Mouse (Mus musculus) right cerebral cortex, postnatal 14 days (tissue): ENCODE data around the gene Hsd17b2.

Experiments
- DNase-seq: peaks from one replicate; pipeline ENCODE4 v3.0.0; 2022

Hsd17b2 gene

DNA sequence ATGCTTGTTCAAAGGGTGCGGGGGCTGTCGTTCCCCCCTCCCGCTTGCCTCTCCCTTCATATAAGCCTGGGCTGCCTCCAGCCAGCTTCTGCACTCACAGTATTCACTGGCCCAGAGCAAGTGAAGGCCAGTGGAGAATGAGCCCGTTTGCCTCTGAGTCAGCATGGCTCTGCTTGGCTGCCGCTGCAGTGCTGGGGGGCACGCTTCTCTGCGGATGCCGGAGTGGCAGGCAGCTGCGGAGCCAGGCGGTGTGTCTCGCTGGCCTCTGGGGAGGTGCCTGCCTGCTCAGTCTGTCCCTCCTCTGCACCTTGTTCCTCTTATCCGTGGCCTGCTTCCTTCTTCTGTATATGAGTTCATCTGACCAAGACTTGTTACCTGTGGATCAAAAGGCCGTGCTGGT, at the start of gene Hsd17b2:
TSS of gene Hsd17b2 (plus strand) at position 46 of the 400 bp plus-strand sequence.
- no peak for DNase-seq

DNA sequence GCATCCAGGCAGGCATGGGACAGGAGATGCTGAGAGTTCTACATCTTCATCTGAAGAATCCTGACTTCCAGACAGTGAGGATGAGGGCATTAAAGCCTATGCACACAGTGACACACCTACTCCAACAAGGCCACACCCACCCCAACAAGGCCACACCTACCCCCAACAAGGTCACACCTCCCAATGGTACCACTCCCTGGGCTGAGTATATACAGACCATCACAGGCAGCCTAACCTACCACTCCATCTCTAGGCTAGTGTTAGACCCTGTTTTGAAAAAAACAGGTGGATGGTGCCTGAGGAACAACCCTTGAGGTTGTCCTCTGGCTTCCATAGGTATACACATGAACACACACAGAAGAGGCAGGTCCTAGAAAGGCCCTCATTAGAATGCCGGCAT, 49.4 kb upstream of the Hsd17b2 start:
- DNase-seq, result no peak

DNA sequence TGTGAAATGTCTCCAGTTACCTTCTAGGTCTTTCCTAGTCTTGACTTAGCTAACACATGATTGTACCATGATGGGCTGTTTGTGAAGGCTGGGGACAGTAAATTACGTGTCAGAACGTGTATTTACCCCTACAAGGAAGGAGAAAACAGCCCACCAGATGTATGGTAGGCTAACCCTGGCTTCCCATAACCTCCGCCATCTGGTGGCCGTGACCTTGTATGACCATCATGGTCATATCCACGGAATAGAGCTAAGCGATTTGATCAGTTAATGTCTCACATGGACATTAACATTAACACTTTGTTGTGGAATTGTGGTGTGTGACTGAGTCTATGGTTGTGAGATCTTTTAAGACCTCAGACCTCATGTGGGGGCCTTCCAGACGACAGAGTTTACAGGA, 42.7 kb upstream of the Hsd17b2 start:
- DNase-seq, result no peak

DNA sequence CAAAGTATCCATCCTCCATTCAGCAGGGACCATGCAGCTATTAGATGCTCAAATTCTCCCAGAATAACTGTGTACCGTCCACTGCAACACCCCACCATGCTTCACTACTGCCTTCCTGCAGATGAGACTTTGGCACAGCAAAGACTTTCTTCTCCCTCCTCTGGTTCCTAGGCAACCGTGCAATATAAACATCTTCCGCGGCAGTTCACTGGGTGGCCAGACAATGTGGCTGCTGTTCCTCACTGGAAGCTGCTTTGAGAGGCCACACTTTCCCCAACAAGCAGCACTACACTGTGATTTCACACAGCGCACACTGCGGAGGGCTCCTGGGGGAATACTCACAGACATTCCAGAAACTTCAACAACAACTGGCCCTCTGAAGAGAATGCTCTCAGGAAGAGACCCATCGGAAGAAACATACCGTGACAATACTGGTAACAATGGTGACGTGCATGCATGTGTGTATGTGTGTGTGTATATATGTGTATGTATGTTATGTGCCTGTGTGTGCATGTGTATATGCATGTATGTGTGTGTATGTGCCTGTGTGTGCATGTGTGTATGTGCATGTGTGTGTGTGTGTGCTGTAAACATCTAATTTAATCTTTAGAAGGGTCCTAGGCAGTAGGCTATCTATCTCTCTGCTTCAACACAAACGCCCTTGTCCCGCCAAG, 41.2 kb upstream of the Hsd17b2 start:
- peak; percentile 18 for DNase-seq

DNA sequence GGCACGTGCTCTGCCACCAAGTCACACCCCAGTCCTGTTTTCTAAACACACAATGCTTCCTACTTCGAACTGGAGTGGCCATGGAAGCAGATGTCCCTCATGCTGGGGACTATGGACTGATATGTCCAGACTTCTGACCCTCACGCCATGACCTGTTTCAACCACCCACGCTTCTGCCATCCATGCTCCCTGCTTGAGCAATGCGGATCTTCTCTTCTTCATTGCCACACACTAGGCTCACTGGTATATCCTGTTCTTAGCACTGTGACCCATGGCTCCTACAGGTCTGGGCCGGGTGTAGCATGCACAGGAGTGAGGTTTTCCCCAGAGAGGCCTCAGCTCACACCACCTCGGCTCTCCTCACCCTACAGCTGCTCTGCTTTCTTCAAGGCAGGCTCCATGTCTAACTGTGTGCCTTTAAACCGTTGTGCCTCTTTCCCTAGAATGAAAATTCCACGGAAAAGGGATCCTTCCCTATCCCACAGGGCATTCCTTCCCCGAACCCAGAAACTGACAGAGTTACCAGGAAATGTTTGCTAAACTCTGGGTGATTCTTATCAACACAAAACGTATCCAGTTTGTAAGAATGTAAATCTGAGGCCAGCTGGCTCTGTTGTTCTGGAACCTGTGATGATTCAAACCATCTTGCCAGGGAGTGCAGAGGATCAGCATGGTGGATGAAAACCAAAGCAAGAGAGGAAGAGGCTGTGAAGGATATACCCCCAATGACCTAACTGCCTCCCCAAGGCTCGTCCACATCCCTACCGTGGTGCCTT, 34.2 kb upstream of the Hsd17b2 start:
- no peak for DNase-seq

DNA sequence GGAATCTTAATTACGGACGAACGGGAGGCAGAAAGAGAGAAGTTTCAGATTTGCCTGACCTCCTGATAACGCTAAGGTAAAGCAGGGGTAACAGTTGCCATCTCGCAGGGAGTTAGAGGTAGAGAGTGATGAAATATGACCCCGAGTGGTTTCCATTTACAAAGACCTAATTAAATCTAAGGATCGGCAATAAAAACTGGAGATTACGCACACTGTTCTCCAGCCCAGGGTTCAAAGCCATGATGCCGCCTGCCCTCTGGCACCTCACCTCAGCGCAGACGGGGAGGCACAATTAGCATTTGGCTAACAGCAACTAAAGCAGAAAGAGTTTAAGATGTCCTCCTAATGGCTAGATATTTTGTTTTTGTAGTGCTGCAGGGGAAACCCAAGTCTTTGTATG, 31.2 kb upstream of the Hsd17b2 start:
- no peak for DNase-seq

DNA sequence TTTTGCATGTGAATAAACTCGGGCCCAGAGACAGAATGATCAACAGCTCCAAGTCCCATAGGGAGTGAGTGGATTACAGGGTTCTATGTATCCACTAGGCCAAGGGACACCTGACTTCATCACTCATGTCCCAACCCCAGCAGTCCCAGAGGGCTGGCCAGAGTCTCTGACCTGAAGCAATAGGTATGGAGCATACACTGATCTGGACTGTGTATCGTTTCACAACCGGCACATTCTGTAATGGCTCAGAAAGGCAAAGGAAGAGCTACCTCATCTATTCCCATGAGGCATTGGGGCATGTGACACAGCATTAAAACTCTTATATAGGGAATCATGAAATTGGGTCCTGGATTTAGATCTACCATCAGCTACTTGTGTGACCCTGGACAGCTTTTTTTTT, 29.1 kb upstream of the Hsd17b2 start:
- DNase-seq, result no peak

DNA sequence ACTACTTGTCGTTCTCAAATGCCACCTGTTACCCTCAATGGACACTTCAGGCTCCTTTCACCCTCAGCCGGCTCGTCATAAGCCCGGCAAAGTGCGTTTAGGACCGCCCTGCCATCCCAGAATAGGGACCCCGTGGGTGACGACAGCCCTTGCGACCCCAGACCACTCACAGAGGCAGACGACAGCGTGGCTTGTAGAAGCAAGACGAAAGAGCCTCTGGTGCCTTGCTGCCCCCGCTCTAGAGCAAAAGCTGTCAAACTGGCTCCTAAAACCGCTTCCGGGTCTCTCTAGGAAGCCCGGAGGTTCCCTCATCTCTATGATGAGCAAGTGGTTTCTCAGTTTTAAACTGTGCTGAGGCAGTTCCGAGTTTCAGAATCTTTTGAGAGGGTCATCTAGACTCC, 28.3 kb upstream of the Hsd17b2 start, which contains the start of gene Sdr42e1:
TSS of gene Sdr42e1 (minus strand) at position 260 of the 401 bp plus-strand sequence.
- DNase-seq, result peak; percentile 31

DNA sequence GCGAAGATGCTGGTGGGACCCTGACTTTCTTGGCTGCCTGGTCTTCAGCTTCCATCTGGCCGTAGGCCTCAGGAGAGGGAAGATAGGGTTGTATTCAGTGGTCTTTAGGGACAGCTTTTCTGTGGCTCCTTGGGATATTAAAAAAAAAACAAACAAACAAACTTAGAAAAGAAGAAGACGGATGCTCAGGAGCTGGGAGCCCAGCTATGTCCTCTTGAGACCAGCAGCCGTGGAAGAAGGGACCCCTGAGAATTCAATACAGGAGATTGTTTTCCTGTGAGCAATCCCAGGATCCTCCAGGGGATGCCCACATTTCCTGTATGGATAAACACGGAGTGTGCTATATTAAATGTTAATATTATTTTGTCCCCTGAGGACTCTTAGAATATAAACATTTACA, 26.5 kb upstream of the Hsd17b2 start:
- DNase-seq, result no peak

DNA sequence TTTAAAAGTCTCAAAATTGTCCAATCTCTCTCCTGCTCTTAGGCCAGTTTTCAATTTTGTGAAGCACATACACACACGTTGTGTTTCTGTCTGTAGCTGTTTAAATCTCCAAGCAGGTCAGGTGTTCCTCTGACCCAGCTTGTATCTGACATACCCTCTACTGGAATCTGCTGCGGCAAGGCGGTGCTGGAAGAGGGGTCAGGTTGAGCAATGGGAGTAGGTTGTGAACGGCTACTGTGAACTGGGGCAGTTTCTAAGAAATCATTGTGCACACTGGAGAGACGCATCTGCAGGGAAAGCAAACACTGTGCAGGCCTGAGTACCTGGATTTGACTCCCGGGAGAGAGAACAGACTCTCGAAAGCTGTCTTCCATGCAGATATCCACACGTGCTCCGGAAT, 25.2 kb upstream of the Hsd17b2 start:
- DNase-seq, result no peak

DNA sequence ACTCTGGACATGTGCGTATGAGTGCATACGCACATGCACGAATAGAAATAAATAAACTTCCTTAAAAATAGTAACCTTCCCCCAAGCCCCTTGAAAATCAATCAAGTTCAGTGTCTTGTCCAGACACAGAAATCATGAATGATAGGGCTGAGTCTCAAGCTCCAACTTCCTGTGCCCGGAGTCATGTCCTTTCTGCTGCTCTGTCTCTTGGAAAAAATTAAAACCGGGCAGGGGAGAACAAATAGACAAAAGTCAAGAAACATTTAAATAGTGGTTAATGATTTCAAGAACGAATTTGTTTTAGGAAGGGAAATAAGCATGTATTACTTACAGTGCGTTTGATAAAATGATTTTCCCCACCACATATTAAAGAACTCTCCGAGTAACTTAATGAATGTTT, 24.7 kb upstream of the Hsd17b2 start:
- no peak for DNase-seq

DNA sequence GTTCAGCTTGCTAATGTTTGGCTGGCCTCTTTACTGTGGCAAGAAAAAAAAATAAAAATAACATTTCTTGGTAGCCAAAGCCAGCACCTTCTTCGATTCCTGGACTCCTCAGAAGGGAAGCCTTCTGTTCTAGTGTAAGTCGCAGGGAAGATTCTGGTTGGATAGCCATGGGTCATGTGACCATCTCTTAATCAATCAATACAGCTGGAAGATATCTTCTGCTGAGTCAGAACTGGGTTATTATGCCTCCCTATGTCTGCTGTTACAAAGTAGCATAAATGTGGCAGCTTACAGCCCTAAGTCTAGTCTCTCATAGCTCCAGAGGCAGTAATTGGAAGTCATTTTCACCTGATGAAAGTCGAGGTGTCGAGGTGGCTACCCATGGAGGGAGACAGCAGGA, 23.1 kb upstream of the Hsd17b2 start:
- DNase-seq, result no peak

DNA sequence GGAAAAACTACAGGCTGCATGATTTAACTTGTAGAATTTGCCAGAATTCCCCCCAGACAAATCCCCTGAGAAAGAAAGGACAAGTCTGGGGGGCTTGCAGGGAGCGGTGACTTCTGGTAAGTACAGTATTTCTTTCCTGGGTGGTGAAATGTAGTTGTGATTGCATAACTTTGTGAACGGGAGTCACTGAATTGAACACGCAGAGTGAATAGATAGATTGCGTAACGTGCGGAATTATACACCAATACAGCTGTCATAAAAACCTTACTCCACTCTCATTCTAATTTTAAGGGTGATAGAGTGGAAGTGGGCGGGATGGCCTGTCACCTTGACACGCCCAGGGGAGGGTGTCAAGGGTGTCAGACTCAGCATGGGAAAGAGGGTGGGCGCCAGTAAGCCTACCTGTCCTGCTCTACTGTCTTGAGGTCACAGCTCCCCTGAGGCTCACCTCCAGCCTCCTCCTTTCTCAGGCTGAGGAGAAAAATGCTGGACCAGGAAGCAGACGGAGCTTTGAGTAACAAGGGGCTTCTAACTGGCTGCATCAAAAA, 17.7 kb upstream of the Hsd17b2 start:
- DNase-seq, result no peak

DNA sequence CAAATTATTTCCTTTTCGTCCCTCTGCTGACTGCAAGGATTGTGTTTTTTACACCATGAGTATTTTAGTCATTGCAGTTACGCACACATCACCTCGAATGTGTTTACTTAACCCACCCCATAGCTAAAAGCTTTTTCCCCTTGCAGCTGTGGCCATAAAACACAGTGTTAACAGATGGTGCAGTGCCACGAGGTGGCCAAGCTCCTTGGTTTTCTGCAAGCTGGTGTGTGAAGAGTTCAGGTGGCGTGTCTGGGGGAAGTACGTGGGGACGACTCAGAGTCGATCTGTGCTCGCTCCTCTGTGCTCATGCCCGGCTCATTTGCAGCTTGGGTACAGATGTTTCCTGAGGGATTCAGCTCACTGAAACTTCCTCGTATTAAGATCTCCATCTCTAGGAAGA, 17.2 kb upstream of the Hsd17b2 start:
- no peak for DNase-seq

DNA sequence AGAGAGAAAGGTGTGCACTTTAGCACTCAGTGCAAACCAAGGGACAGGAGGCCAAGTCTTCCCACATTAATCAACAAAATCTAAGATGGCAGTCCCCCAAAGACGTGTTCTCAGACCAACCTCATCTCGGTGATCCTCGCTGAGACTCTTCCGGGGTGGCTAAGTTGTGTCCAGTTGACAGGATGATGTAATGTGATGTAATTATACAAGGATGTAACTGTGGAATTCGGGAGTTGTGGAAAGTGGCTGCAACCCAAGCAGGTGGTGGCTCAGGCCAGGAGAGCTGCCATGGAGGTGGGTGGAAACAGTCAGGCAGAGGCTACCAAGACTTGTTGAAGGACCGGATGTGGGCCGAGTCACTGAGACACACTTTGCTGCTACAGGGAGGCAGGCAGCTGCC, 13.8 kb upstream of the Hsd17b2 start:
- DNase-seq, result no peak

DNA sequence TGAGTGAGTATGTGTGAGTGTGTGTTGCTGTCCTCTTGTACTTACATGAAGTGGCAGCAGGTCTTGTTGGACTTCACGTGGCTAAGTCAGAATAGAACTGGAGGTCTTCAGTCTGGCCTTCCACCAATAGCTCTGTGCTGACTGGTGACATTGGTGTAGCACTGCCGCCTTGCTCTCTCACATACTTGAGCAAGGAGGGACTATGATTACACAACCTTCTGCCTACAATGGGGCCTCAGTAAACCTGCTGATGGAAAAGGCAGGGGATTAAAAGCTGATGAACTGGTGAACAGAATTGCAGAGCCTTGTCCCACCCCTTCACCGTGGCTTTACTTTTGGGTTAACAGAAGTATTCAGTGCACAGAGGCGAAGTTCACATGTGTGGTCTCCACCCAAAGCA, 9.6 kb upstream of the Hsd17b2 start:
- DNase-seq, result no peak

DNA sequence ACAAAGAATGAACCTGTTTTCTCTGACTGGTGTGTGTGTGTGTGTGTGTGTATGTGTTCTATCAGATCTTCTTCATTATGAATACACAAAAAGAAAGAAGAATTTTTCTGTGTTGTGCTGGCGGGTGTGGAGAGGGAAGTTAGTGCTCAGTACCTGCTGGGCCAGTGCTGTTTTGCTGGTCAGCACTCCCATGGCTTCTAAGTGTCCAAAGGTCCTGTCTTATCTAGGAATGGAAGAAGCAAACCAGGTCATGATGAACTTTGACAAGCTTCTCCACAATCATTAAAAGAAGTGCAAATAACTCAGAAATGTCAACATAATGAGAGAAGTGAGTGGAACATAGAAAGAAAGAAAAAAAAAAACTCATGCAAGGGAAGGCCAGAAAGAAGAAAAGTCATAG, 6.1 kb upstream of the Hsd17b2 start:
- DNase-seq, result no peak

DNA sequence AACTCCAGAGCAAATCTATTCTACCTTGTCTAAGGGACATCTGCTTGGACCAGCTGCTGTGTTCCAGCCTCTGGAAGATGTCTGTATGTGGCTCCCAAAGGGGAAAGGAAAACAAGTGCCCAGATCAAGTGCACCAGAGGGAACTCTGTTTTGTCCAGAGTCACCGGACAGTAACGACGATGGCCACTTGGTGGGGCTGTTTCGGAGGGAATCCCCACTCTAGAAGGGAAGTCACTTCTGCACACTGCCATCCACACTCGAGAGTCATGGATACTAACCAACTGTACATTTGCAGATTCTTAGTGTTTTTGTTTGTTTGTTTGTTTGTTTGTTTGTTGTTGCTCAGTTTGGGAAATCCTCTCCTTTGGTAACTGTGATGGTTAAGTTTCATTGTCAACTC, 4.5 kb upstream of the Hsd17b2 start:
- DNase-seq, result peak; percentile 26

DNA sequence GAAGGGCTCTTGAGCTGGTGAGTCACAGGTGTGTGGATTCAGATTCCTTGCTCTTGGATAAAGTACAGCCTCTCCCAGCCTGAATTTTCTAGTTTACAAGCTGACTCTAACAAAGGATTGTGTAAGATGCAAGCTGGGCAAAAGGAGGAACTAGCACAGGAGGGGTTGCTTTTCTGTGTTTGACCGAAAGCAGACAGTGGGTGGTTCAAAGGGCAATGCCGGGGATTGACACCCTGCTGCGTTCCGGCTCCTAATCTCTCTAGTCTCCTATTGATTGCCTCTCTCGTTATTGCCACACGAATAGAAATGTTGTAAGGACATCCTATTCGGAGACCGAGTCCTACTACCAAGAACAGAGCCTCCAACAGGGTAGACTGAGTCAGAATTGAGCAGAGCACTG, 1.0 kb upstream of the Hsd17b2 start:
- no peak for DNase-seq

DNA sequence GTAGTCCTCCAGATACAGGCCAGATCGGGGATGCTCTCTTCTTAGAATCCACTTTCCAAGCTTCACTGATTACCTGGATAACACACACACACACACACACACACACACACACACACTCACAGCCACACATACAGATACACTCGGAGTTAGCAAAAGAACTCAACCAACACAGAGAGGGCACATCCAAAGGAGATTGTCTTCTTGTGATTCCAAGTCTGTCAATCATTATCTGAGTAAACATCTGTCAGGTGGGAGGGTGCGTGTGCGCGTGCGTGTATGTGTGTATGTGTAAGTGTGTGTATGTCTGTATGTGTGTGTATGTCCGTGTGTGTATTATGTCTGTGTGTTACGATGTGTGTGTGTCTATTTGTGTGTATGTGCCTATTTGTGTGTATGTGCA, 458 bp upstream of the Hsd17b2 start:
- DNase-seq, result no peak

DNA sequence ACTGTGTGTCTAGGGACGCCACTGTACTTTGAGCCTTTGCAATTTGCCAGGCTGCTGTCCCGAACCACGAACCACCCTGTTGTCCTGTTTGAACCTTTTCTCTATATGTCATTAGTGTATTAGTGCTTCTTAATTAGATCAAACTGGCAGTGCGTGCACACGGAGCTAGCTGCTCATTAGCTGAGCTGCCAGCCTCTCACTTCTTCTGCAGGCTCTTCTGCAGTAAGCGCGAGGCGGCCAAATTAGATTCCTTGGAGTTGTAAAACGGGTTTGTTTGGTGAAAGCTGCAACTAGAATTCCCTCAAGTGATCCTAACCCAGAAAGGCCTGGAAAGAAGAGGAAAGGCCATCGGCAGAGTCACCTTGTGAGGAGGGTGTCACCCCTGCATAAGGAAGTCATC, 997 bp downstream of the Hsd17b2 start:
- no peak for DNase-seq

DNA sequence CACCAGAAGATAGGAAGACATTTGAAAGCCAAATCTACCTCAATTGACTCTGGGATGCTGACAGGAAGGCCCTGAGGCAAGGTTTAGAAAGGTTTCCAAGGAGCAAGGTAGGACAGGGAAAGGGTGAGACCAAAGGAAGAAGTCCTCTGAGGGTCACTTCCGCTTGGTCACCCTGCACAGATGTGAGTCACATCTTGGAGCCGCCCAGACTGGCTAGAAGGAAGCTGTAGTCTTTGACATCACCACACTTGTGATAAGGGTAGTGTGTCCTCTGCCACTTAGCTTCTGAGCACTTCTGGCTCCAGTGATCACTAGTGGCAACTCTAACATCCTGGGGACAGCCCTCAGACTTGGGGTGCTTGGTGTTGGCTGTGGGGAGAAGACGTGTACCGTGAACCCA, 4.4 kb downstream of the Hsd17b2 start:
- no peak for DNase-seq

DNA sequence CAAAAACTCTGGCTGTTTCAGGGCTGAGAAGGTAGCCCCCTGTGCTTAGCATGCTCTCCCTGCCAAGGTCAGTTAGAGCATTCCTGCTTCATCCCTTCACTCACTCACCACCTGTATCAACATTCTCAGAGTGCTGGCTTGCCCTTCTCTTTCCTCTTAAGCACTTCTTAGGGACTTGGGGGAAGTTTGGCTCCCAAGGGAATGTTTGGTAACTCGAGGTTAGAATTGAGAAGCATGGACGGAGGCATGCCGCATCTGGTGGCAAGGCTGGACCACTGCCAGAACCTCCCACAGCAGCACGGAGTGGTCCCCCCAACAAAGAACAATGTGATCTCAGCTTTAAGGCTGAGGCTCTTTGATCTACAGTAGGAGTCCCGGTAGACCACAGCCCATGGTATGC, 10.5 kb downstream of the Hsd17b2 start:
- no peak for DNase-seq

DNA sequence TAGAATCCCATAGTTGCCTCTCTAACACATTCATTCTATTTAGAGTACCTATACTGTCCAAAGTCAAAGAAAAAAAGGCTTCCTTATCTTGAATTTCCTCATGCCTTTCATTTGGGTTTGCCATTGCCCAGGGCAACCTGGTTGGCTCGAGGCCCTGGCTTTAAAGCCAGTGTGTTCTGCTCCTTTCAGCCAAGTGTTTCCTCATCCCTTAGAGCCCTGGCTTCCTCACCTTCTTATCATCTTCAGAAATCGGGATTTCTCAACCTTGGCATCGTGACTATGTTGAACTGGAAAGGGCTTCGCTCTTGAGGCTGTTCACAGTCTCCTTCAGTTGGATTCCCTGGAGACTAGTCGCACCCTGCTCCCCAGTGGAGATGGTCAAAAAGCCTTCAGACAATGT, 12.9 kb downstream of the Hsd17b2 start:
- DNase-seq, result no peak

DNA sequence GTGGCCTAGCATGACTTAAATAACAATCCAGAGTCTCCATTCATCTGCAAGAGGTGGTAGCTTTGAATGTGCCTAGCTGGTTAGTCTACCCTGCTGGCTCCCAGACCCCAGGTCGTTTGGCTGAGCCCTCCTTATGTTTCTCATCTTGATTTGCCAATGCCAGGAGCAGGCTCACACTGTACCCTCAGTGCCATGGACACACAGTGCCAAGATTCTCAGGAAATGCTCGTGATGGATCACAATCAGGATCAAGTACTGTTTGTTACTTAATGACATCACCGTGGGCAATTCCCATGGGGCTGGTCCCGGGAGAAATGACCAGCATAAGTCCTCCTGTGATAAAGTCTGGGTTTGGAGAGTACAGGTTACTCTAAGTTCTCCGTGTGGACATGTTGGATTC, 14.2 kb downstream of the Hsd17b2 start:
- DNase-seq, result no peak
